Mouse (Mus musculus): ENCODE data around the gene Itm2c. TPM values are rescaled to one million over a fixed set of nuclear protein-coding genes. Genes with fewer than 3 reads are reported as not detected.

The Itm2c gene
- polyA plus RNA-seq, 1 experiment from 2014 or later = 210 TPM

GRCm38 (mm10) chr1:85936265-85936664 is 42.2 kb downstream of the Itm2c start:
- peaks cover 10% of the 10 kb centered on the region for H3K4me1 ChIP-seq (replicated peaks; ENCODE audit: control insufficient read depth, insufficient read depth, low read length)
- H3K4me2 ChIP-seq (ENCODE audit: low read depth, low read length) = no peak overlapping the region
- no peaks in the 10 kb centered on the region for H3K9me3 ChIP-seq (ENCODE audit: control insufficient read depth, low read length)
- no peak overlapping the region for H3K9ac ChIP-seq (ENCODE audit: low read length)
- ATAC-seq (ENCODE audit: low read depth) = 0 out of 2 replicates have a peak, but pooled peaks have one; percentile 39
- H3K36me3 ChIP-seq (ENCODE audit: control insufficient read depth, insufficient read depth, low read length) = no peaks in the 10 kb centered on the region
- 49% methylated on average over 6 of the region's 6 CpGs for WGBS
- H3K27ac ChIP-seq (ENCODE audit: low read length) = no peak overlapping the region
- H3K4me3 ChIP-seq (ENCODE audit: low read length) = no peak overlapping the region
- no peaks in the 10 kb centered on the region for H3K27me3 ChIP-seq (ENCODE audit: control insufficient read depth, insufficient read depth, low read depth, low read length)

GRCm38 (mm10) chr1:85937323-85937722 is 43.2 kb downstream of the Itm2c start:
- Histone ChIP-seq H3K4me1 (replicated peaks; ENCODE audit: control insufficient read depth, insufficient read depth, low read length) (peaks cover 10% of the 10 kb centered on the region), H3K4me2 (ENCODE audit: low read depth, low read length) (no peak overlapping the region), H3K9me3 (ENCODE audit: control insufficient read depth, low read length) (no peaks in the 10 kb centered on the region), H3K27me3 (ENCODE audit: control insufficient read depth, insufficient read depth, low read depth, low read length) (no peaks in the 10 kb centered on the region), H3K36me3 (ENCODE audit: control insufficient read depth, insufficient read depth, low read length) (no peaks in the 10 kb centered on the region), H3K4me3 (ENCODE audit: low read length) (no peak overlapping the region), H3K27ac (ENCODE audit: low read length) (no peak overlapping the region), H3K9ac (ENCODE audit: low read length) (no peak overlapping the region)
- 72% methylated on average over 1 of the region's 1 CpGs for WGBS
- ATAC-seq (ENCODE audit: low read depth) = no peak

- no peaks in the 10 kb centered on the region for H3K4me1 ChIP-seq (replicated peaks; ENCODE audit: control insufficient read depth, insufficient read depth, low read length)
- H3K4me3 ChIP-seq (ENCODE audit: low read length) = no peak overlapping the region
- ATAC-seq (ENCODE audit: low read depth) = no peak
- no peaks in the 10 kb centered on the region for H3K9me3 ChIP-seq (ENCODE audit: control insufficient read depth, low read length)
- no peaks in the 10 kb centered on the region for H3K27me3 ChIP-seq (ENCODE audit: control insufficient read depth, insufficient read depth, low read depth, low read length)
- no peaks in the 10 kb centered on the region for H3K36me3 ChIP-seq (ENCODE audit: control insufficient read depth, insufficient read depth, low read length)
- no peak overlapping the region for H3K27ac ChIP-seq (ENCODE audit: low read length)
- 72% methylated on average over 8 of the region's 8 CpGs for WGBS
- no peak overlapping the region for H3K4me2 ChIP-seq (ENCODE audit: low read depth, low read length)
- no peak overlapping the region for H3K9ac ChIP-seq (ENCODE audit: low read length)
Observed at GRCm38 (mm10) chr1:85942318-85942717, 48.2 kb downstream of the Itm2c start.

- Histone ChIP-seq H3K9ac (ENCODE audit: low read length) (no peak overlapping the region), H3K36me3 (ENCODE audit: control insufficient read depth, insufficient read depth, low read length) (no peaks in the 10 kb centered on the region), H3K9me3 (ENCODE audit: control insufficient read depth, low read length) (no peaks in the 10 kb centered on the region), H3K4me3 (ENCODE audit: low read length) (no peak overlapping the region), H3K4me2 (ENCODE audit: low read depth, low read length) (no peak overlapping the region), H3K27me3 (ENCODE audit: control insufficient read depth, insufficient read depth, low read depth, low read length) (no peaks in the 10 kb centered on the region), H3K4me1 (replicated peaks; ENCODE audit: control insufficient read depth, insufficient read depth, low read length) (no peaks in the 10 kb centered on the region), H3K27ac (ENCODE audit: low read length) (no peak overlapping the region)
- 76% methylated on average over 2 of the region's 2 CpGs for whole genome bisulfite sequencing
- ATAC-seq (ENCODE audit: low read depth) = no peak
Observed at GRCm38 (mm10) chr1:85949085-85949684, 55.1 kb downstream of the Itm2c start.

GRCm38 (mm10) chr1:85955150-85955549 is 61.1 kb downstream of the Itm2c start:
- no peaks in the 10 kb centered on the region for H3K9me3 ChIP-seq (ENCODE audit: control insufficient read depth, low read length)
- no peaks in the 10 kb centered on the region for H3K36me3 ChIP-seq (ENCODE audit: control insufficient read depth, insufficient read depth, low read length)
- no peaks in the 10 kb centered on the region for H3K27me3 ChIP-seq (ENCODE audit: control insufficient read depth, insufficient read depth, low read depth, low read length)
- H3K9ac ChIP-seq (ENCODE audit: low read length) = no peak overlapping the region
- no peak overlapping the region for H3K4me2 ChIP-seq (ENCODE audit: low read depth, low read length)
- ATAC-seq (ENCODE audit: low read depth) = no peak
- 62% methylated on average over 3 of the region's 3 CpGs for WGBS
- 0 out of 2 replicates have a peak, but pooled peaks cover 2% of the 10 kb centered on the region for H3K4me1 ChIP-seq (replicated peaks; ENCODE audit: control insufficient read depth, insufficient read depth, low read length)
- H3K27ac ChIP-seq (ENCODE audit: low read length) = no peak overlapping the region
- no peak overlapping the region for H3K4me3 ChIP-seq (ENCODE audit: low read length)

GRCm38 (mm10) chr1:85957290-85957689 is 63.2 kb downstream of the Itm2c start:
- no peaks in the 10 kb centered on the region for H3K9me3 ChIP-seq (ENCODE audit: control insufficient read depth, low read length)
- no peak for ATAC-seq (ENCODE audit: low read depth)
- no peaks in the 10 kb centered on the region for H3K36me3 ChIP-seq (ENCODE audit: control insufficient read depth, insufficient read depth, low read length)
- no peak overlapping the region for H3K27ac ChIP-seq (ENCODE audit: low read length)
- H3K4me1 ChIP-seq (replicated peaks; ENCODE audit: control insufficient read depth, insufficient read depth, low read length) = 0 out of 2 replicates have a peak, but pooled peaks cover 2% of the 10 kb centered on the region
- 65% methylated on average over 5 of the region's 5 CpGs for WGBS
- H3K4me2 ChIP-seq (ENCODE audit: low read depth, low read length) = no peak overlapping the region
- H3K4me3 ChIP-seq (ENCODE audit: low read length) = no peak overlapping the region
- H3K9ac ChIP-seq (ENCODE audit: low read length) = no peak overlapping the region
- H3K27me3 ChIP-seq (ENCODE audit: control insufficient read depth, insufficient read depth, low read depth, low read length) = no peaks in the 10 kb centered on the region

- H3K4me1 ChIP-seq (replicated peaks; ENCODE audit: control insufficient read depth, insufficient read depth, low read length) = 0 out of 2 replicates have a peak, but pooled peaks cover 2% of the 10 kb centered on the region
- H3K4me2 ChIP-seq (ENCODE audit: low read depth, low read length) = no peak overlapping the region
- H3K27ac ChIP-seq (ENCODE audit: low read length) = no peak overlapping the region
- no peaks in the 10 kb centered on the region for H3K9me3 ChIP-seq (ENCODE audit: control insufficient read depth, low read length)
- no peak for ATAC-seq (ENCODE audit: low read depth)
- 46% methylated on average over 9 of the region's 9 CpGs for WGBS
- no peak overlapping the region for H3K4me3 ChIP-seq (ENCODE audit: low read length)
- no peaks in the 10 kb centered on the region for H3K27me3 ChIP-seq (ENCODE audit: control insufficient read depth, insufficient read depth, low read depth, low read length)
- H3K36me3 ChIP-seq (ENCODE audit: control insufficient read depth, insufficient read depth, low read length) = no peaks in the 10 kb centered on the region
- no peak overlapping the region for H3K9ac ChIP-seq (ENCODE audit: low read length)
Observed at GRCm38 (mm10) chr1:85957942-85958619, 64.0 kb downstream of the Itm2c start.

Other genes with a start within 250 kb of the Itm2c start
- 2.8 and 3.6 TPM in 2 replicates for gene Sp100, start 244.3 kb upstream of the Itm2c start, polyA plus RNA-seq (2015; fragmentation: Nextera tagmentation; extraction: Ambion mirVana)
- 1.3 and 1.5 TPM in 2 replicates for gene A630001G21Rik, start 115.6 kb upstream of the Itm2c start, polyA plus RNA-seq (2015; fragmentation: Nextera tagmentation; extraction: Ambion mirVana)
- 26.3 TPM in 2 replicates for gene Cab39, start 100.8 kb upstream of the Itm2c start, polyA plus RNA-seq (2015; fragmentation: Nextera tagmentation; extraction: Ambion mirVana)
- gene 4933407L21Rik, start 34.2 kb downstream of the Itm2c start, polyA plus RNA-seq (2015; fragmentation: Nextera tagmentation; extraction: Ambion mirVana) = 0.25 and 0.39 TPM in 2 replicates
- 0.05 TPM in 1 of 2 replicates, not detected in the other for gene Gpr55, start 66.7 kb downstream of the Itm2c start, polyA plus RNA-seq (2015; fragmentation: Nextera tagmentation; extraction: Ambion mirVana)
- gene Spata3, start 122.5 kb downstream of the Itm2c start, polyA plus RNA-seq (2015; fragmentation: Nextera tagmentation; extraction: Ambion mirVana) = not detected in 2 replicates
- 0.72 and 0.92 TPM in 2 replicates for gene 2810459M11Rik, start 151.6 kb downstream of the Itm2c start, polyA plus RNA-seq (2015; fragmentation: Nextera tagmentation; extraction: Ambion mirVana)
- 147 and 155 TPM in 2 replicates for gene Psmd1, start 170.1 kb downstream of the Itm2c start, polyA plus RNA-seq (2015; fragmentation: Nextera tagmentation; extraction: Ambion mirVana)
- gene Htr2b, start 217.7 kb downstream of the Itm2c start, polyA plus RNA-seq (2015; fragmentation: Nextera tagmentation; extraction: Ambion mirVana) = 0.29 and 0.49 TPM in 2 replicates
- not detected in 2 replicates for gene Gm21972, start 239.4 kb downstream of the Itm2c start, polyA plus RNA-seq (2015; fragmentation: Nextera tagmentation; extraction: Ambion mirVana)

Measured in lung, embryonic 16.5 days (tissue).